Mouse (Mus musculus) liver, postnatal 0 days (tissue): Measurements from ENCODE around the gene Fam171a2. TPM values are rescaled to one million over a fixed set of nuclear protein-coding genes. Genes with fewer than 3 reads are reported as not detected.

Source experiments
- ATAC-seq: fragments of 200-750 bp; cut with Nextera tagmentation; 2 replicates; pipeline ENCODE4 v1.8.0; 2017; ENCODE audit warnings: mild to moderate bottlenecking, moderate library complexity
- DNase-seq: peaks from one replicate; pipeline ENCODE4 v3.0.0-alpha.2; 2016
- H3K27ac ChIP-seq: fragments of 300-500 bp; sonication (generic); 2 replicates; pipeline ENCODE4 v1.5.1; 2014; ENCODE audit warnings: antibody characterized with exemption, moderate library complexity, mild to moderate bottlenecking, low read depth
- H3K27me3 ChIP-seq: fragments of 300-500 bp; sonication (generic); 2 replicates; pipeline ENCODE4 v1.6.1; 2014; ENCODE audit warnings: low read length, control low read depth, mixed read lengths; ENCODE audit not compliant: insufficient read depth
- H3K36me3 ChIP-seq: fragments of 300-500 bp; sonication (generic); replicated peaks from 2 replicates; pipeline ENCODE4 v1.6.1; 2014; ENCODE audit warnings: mild to moderate bottlenecking, control low read depth, low read length, moderate library complexity, mixed read lengths; ENCODE audit not compliant: insufficient read depth
- H3K4me1 ChIP-seq: fragments of 300-500 bp; sonication (generic); 2 replicates; pipeline ENCODE4 v1.6.1; 2014; ENCODE audit warnings: antibody characterized with exemption, mild to moderate bottlenecking, control low read depth; ENCODE audit not compliant: insufficient read depth
- H3K4me2 ChIP-seq: fragments of 300-500 bp; sonication (generic); 2 replicates; pipeline ENCODE4 v1.6.1; 2014; ENCODE audit warnings: low read depth, mild to moderate bottlenecking, low read length, moderate library complexity, mixed read lengths
- H3K4me3 ChIP-seq: fragments of 300-500 bp; sonication (generic); 2 replicates; pipeline ENCODE4 v1.5.1; 2014; ENCODE audit warnings: low read depth, low read length
- H3K9ac ChIP-seq: fragments of 300-500 bp; sonication (generic); replicated peaks from 2 replicates; pipeline ENCODE4 v1.6.1; 2014; ENCODE audit warnings: mild to moderate bottlenecking, moderate library complexity
- H3K9me3 ChIP-seq: fragments of 300-500 bp; sonication (generic); 2 replicates; pipeline ENCODE4 v1.6.1; 2016; ENCODE audit warnings: mild to moderate bottlenecking, control low read depth, low read length, mixed read lengths
- CTCF ChIP-seq: sonication (generic); IDR thresholded peaks from 2 replicates; pipeline ENCODE4 v1.5.1; 2016; ENCODE audit warnings: antibody characterized with exemption, low read depth
- EP300 ChIP-seq: IDR thresholded peaks from 2 replicates; pipeline ENCODE4 v1.6.1; 2016; ENCODE audit warnings: antibody characterized with exemption, low read depth, mild to moderate bottlenecking
- WGBS: fragments of 180-500 bp; shearing (Covaris S2); extraction: QIAGEN DNeasy Blood & Tissue Kit; methylation state at CpG from one replicate; pipeline ENCODE4 v1.1.7; 2014; ENCODE audit not compliant: insufficient replicate concordance; 5-methylcytosine and 5-hydroxymethylcytosine counted together
- polyA plus RNA-seq: library from polyadenylated mRNA; unstranded; fragments of >200 nt; fragmentation: Nextera tagmentation; extraction: Ambion mirVana; gene quantifications from 2 replicates; pipeline ENCODE4 v1.2.1, GENCODE M21; 2015

Fam171a2 gene
- polyA plus RNA-seq, 1 experiment from 2014 or later, result 0.23 TPM

GRCm38 (mm10) chr11:102429551-102429950 is 17.9 kb downstream of the Fam171a2 start:
- H3K27ac ChIP-seq, result peak overlapping the region; percentile 88
- H3K36me3 ChIP-seq, result peaks cover 2% of the 10 kb centered on the region; the same call in 1 of the 2 replicates
- no peaks in the 10 kb centered on the region for H3K9me3 ChIP-seq
- H3K4me3 ChIP-seq, result peak overlapping the region; percentile 83
- peaks cover 18% of the 10 kb centered on the region for H3K4me1 ChIP-seq
- ATAC-seq (no peak), DNase-seq (no peak)
- no peaks in the 10 kb centered on the region for H3K27me3 ChIP-seq
- peak overlapping the region; percentile 82 for H3K9ac ChIP-seq
- 16% methylated on average over 3 of the region's 3 CpGs for WGBS
- H3K4me2 ChIP-seq, result peak overlapping the region; percentile 99
- TF ChIP-seq CTCF, result no peak
- no peak for TF ChIP-seq EP300

GRCm38 (mm10) chr11:102428981-102429540 is 18.4 kb downstream of the Fam171a2 start:
- Histone ChIP-seq H3K9me3 (no peaks in the 10 kb centered on the region), H3K27ac (peak overlapping the region; percentile 88), H3K36me3 (peaks cover under 1% of the 10 kb centered on the region; the same call in 1 of the 2 replicates), H3K27me3 (no peaks in the 10 kb centered on the region), H3K4me3 (no peak overlapping the region), H3K9ac (peak overlapping the region; percentile 82; the same call in 1 of the 2 replicates), H3K4me2 (peak overlapping the region; percentile 99), H3K4me1 (peaks cover 18% of the 10 kb centered on the region)
- WGBS, result 35% methylated on average over 8 of the region's 8 CpGs
- ATAC-seq (no peak), DNase-seq (no peak)
- TF ChIP-seq CTCF (no peak), EP300 (no peak)

DNA sequence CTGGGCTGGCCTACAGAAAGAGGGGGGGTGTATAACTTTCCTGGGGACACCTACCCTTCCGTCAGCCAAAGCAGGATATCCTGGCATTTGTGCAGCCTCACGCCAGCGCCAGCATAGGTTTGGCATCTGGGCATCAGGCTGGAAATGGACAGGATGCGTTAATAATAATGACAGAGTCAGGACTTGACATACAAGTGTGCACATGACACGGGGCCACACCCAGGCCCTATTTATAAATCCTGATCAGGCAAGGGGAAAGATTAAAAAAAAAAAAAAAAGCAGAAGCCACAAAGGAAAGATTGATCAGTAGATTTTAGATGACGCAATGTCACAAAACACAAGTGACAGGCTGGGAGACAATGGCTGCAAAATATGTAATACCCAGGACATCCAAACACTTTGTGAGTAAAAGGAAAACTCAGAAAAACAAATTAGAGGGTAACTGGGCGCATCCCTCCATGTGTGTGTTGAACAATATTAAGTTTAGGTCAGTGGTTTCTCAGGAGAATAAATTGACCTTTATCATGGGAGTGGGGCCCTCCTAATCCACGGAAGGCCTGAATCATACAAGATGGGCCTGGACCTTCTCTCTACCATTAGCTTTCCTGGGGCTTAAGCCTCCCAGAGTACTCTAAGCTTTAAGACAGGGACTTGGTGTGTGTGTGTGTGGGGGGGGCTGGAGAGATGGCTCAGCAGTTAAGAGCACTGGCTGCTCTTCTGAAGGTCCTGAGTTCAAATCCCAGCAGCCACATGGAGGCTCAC is 21.7 kb downstream of the Fam171a2 start:
- H3K4me3 ChIP-seq, result no peak overlapping the region
- H3K9ac ChIP-seq, result no peak overlapping the region
- H3K4me1 ChIP-seq, result peaks cover 16% of the 10 kb centered on the region
- TF ChIP-seq CTCF (no peak), EP300 (no peak)
- WGBS, result 65% methylated on average over 8 of the region's 8 CpGs
- no peak overlapping the region for H3K27ac ChIP-seq
- H3K4me2 ChIP-seq, result no peak overlapping the region
- DNase-seq, result no peak
- no peak for ATAC-seq
- no peaks in the 10 kb centered on the region for H3K36me3 ChIP-seq
- H3K27me3 ChIP-seq, result no peaks in the 10 kb centered on the region
- H3K9me3 ChIP-seq, result no peaks in the 10 kb centered on the region

- WGBS, result 65% methylated on average over 6 of the region's 6 CpGs
- H3K4me2 ChIP-seq, result no peak overlapping the region
- H3K9me3 ChIP-seq, result no peaks in the 10 kb centered on the region
- H3K27me3 ChIP-seq, result no peaks in the 10 kb centered on the region
- no peak overlapping the region for H3K9ac ChIP-seq
- peaks cover 12% of the 10 kb centered on the region for H3K4me1 ChIP-seq
- no peak for TF ChIP-seq EP300
- TF ChIP-seq CTCF, result no peak
- DNase-seq, result no peak
- no peak for ATAC-seq
- no peak overlapping the region for H3K27ac ChIP-seq
- H3K4me3 ChIP-seq, result no peak overlapping the region
- no peaks in the 10 kb centered on the region for H3K36me3 ChIP-seq
These were observed 22.8 kb downstream of the Fam171a2 start for GRCm38 (mm10) chr11:102424666-102425065.

DNA sequence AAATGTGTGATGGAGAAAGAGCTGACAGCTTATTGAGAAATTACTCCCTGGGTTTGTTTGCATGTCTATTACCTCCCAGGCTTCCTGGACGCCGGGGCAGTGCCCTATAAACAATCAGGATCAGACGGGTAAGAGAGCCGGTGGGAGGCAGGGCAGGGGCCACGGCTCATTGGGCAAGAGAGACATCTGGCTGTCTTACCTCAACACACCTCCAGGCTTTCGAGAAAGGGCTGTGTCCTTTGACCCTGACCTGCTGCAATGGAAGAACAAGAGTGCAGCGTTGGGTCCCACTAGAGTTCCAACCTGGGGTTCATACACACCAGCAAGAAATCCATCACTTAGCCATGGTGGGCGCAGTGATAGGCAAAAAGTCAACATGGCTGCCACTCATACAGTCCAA is 25.9 kb downstream of the Fam171a2 start:
- peak; percentile 30 for TF ChIP-seq CTCF
- TF ChIP-seq EP300, result no peak
- H3K36me3 ChIP-seq, result no peaks in the 10 kb centered on the region
- peak overlapping the region; percentile 72 for H3K27ac ChIP-seq
- ATAC-seq (peak; percentile 88), DNase-seq (peak; percentile 53)
- H3K9me3 ChIP-seq, result no peaks in the 10 kb centered on the region
- H3K4me1 ChIP-seq, result peaks cover 8% of the 10 kb centered on the region
- H3K27me3 ChIP-seq, result no peaks in the 10 kb centered on the region
- H3K9ac ChIP-seq, result no peak overlapping the region
- no peak overlapping the region for H3K4me3 ChIP-seq
- no peak overlapping the region for H3K4me2 ChIP-seq
- WGBS, result 52% methylated on average over 8 of the region's 8 CpGs

DNA sequence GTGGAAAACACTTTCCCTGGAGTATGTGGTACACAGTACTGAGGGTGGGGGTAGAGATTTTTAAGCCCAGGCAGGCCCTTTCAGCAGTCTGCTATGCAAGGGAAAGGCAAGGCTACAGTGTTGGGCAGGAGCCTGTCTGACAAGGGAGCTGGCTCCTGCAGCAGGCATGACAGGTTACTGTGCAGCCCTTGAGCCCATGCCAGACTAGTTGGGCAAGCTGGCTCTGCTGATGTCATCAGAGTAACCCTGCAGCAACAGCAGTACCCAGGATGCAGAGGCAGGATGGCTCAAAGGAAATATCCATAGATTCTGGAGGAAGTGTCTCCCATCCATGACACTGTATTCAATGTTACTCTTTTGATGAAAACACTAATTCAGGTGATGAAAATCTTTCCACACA is 28.6 kb downstream of the Fam171a2 start:
- Histone ChIP-seq H3K27me3 (no peaks in the 10 kb centered on the region), H3K36me3 (no peaks in the 10 kb centered on the region), H3K27ac (no peak overlapping the region), H3K9me3 (no peaks in the 10 kb centered on the region), H3K9ac (no peak overlapping the region; the same call in 1 of the 2 replicates), H3K4me3 (no peak overlapping the region), H3K4me1 (peaks cover 8% of the 10 kb centered on the region), H3K4me2 (no peak overlapping the region)
- no peak for DNase-seq
- no peak for ATAC-seq
- no peak for TF ChIP-seq EP300
- TF ChIP-seq CTCF, result no peak
